In genomic region chr4:22090536-22090935, GRCm38 (mm10) we compare ENCODE assay signal across 24 mouse cellular contexts.
DNase-seq lines count a peak whose midpoint lies in the region; ATAC-seq and TF ChIP-seq lines count a peak whose summit lies in the region.
"Had no signal": no experiment of that assay in that cellular context is flagged by ENCODE, and none has a peak within 500 bp of the region (broad histone marks: within the 10 kb centered on the region; RNA-seq: fewer than 3 reads in every experiment).

No protein-coding gene starts in this region.

- H3K27ac ChIP-seq in limb, embryonic 14.5 days (replicated peaks; ENCODE audit: low read depth, low read length): peak overlapping the region; percentile 68
- H3K27ac ChIP-seq: embryonic facial prominence, embryonic 15.5 days; hindbrain, embryonic 14.5 days; kidney, postnatal 0 days; liver, embryonic 14.5 days; lung, embryonic 15.5 days; midbrain, embryonic 13.5 days had no signal

- no peak for TF ChIP-seq POLR2A in limb, embryonic 14.5 days (IDR thresholded peaks at IDR 0.05; ENCODE audit: borderline replicate concordance, extremely low read depth, insufficient read depth, insufficient read length)

- no peaks in the 10 kb centered on the region for H3K27me3 ChIP-seq in limb, embryonic 14.5 days (ENCODE audit: control insufficient read depth, insufficient read depth, low read length)
- H3K27me3 ChIP-seq: embryonic facial prominence, embryonic 15.5 days; lung, embryonic 15.5 days; megakaryocyte, embryonic 14.5 days; midbrain, embryonic 13.5 days had no signal

- no peaks in the 10 kb centered on the region for H3K9me3 ChIP-seq in limb, embryonic 14.5 days (ENCODE audit: control insufficient read depth, low read length)
- H3K9me3 ChIP-seq: embryonic facial prominence, embryonic 15.5 days; lung, embryonic 15.5 days; midbrain, embryonic 13.5 days had no signal

- no peak overlapping the region for H3K4me3 ChIP-seq in limb, embryonic 14.5 days (replicated peaks; ENCODE audit: low read length)
- H3K4me3 ChIP-seq: embryonic facial prominence, embryonic 15.5 days; lung, embryonic 15.5 days; megakaryocyte, embryonic 14.5 days; midbrain, embryonic 13.5 days had no signal

- peak; percentile 45 to 56 for DNase-seq in cerebellum, postnatal 10 days
- no peak for DNase-seq in cerebellum, adult 18-20 months
- peak; percentile 27 to 53 for DNase-seq in left cerebral cortex, adult 18-20 months (ENCODE audit: low spot score in 2 of 2)
- DNase-seq in left cerebral cortex, postnatal 10 days (ENCODE audit: extremely low spot score in 1 of 2, low spot score in 2 of 2): no peak
- DNase-seq in brain, adult 2 months (ENCODE audit: low read depth, low spot score): peak; percentile 66
- DNase-seq in limb, embryonic 14.5 days (ENCODE audit: low spot score): no peak
- no peak for DNase-seq in embryo, embryonic 10.5 days (ENCODE audit: low spot score)
- DNase-seq: adrenal gland, postnatal 10 days; cerebellum, adult 9-11 months; gastrocnemius, postnatal 36 days; heart, postnatal 4 days; kidney, adult 2 months; lung, postnatal 36 days; right cerebral cortex, postnatal 25 days; thymus, postnatal 25 days had no signal

- WGBS in limb, embryonic 14.5 days: 60% methylated on average over 11 of the region's 11 CpGs

- intact Hi-C loops in left cerebral cortex, postnatal 10 days (cut with DNase I): no loop called here

- no peak overlapping the region for H3K4me2 ChIP-seq in limb, embryonic 14.5 days (replicated peaks; ENCODE audit: low read depth, low read length, severe bottlenecking)
- H3K4me2 ChIP-seq: embryonic facial prominence, embryonic 15.5 days; hindbrain, embryonic 14.5 days; lung, embryonic 15.5 days; midbrain, embryonic 13.5 days had no signal

- no peaks in the 10 kb centered on the region for H3K36me3 ChIP-seq in limb, embryonic 14.5 days (ENCODE audit: control insufficient read depth, insufficient read depth, low read length)
- H3K36me3 ChIP-seq: embryonic facial prominence, embryonic 15.5 days; lung, embryonic 15.5 days; midbrain, embryonic 13.5 days had no signal

- H3K9ac ChIP-seq in limb, embryonic 14.5 days (ENCODE audit: low read depth, low read length, severe bottlenecking): no peak overlapping the region
- H3K9ac ChIP-seq: embryonic facial prominence, embryonic 15.5 days; hindbrain, embryonic 14.5 days; liver, embryonic 14.5 days; lung, embryonic 15.5 days; midbrain, embryonic 13.5 days had no signal

- H3K4me1 ChIP-seq in limb, embryonic 14.5 days (ENCODE audit: control insufficient read depth, insufficient read depth, low read length): peaks cover 16% of the 10 kb centered on the region; the same call in 1 of the 2 replicates
- H3K4me1 ChIP-seq: embryonic facial prominence, embryonic 15.5 days; lung, embryonic 15.5 days; megakaryocyte, embryonic 14.5 days had no signal

- no peak for ATAC-seq in limb, embryonic 14.5 days (ENCODE audit: low FRiP score, low read depth)
- ATAC-seq: forebrain, embryonic 14.5 days; inflammation-experienced regulatory T-cells, adult 6 months; midbrain, embryonic 13.5 days had no signal

Comparison
In these comparisons a context has a peak if more than half of its experiments do, and no peak if none do; other contexts are left out.
1. DNase-seq: peak in cerebellum, postnatal 10 days (2 of 2), left cerebral cortex, adult 18-20 months (2 of 2) and brain, adult 2 months (single experiment); none in cerebellum, adult 18-20 months (0 of 2), left cerebral cortex, postnatal 10 days (0 of 2), limb, embryonic 14.5 days (single experiment) and embryo, embryonic 10.5 days (single experiment).